Mouse (Mus musculus) cerebellum, postnatal 10 days (tissue): ENCODE measurements around the gene Ybx1.

Source experiments
- DNase-seq, 2 experiments: peaks; one replicate each; pipeline ENCODE4 v3.0.0; 2021; ENCODE audit warnings: mixed read lengths in 2 of 2

Ybx1 gene

DNA sequence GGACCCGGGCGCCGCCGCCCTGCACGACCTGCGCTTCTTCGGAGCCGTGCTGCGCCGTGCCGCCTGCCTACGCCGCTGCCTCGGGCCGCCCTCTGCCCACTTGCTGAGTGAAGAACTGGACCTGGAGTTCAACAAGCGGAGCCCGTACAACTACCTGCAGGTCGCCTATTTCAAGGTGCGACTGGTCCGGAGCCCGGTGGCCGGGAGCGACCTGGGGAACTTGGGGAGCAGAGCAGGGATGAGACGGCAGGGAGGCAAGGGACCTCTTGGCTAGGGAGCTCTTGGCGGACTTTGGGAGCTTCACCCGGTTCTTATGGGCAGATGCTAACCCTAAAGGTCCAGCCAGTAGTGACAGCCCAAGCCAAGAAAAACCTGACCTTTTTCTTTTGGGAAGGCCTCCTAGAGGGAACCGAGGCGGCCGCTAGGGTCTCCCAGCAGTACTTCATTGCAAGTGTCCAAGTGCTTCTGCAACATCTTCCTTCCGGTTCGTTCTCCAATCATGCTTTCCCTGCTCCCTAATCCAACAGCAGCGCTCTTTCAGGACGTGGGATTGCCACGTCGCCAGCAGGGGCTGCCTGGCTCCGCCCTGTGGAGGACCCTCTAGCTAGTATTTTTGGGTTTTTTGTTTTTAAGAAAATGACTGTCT, 61.0 kb downstream of the Ybx1 start:
- DNase-seq: peak; percentile 62 to 66

GRCm38 (mm10) chr4:119232410-119233255, 61.8 kb downstream of the Ybx1 start, which contains the start of the genes AU022252 and P3h1:
AU022252 (minus strand) TSS chr4:119232712.
P3h1 (plus strand) TSS chr4:119232915.
- DNase-seq: peak; percentile 99
